In the genomic region with DNA sequence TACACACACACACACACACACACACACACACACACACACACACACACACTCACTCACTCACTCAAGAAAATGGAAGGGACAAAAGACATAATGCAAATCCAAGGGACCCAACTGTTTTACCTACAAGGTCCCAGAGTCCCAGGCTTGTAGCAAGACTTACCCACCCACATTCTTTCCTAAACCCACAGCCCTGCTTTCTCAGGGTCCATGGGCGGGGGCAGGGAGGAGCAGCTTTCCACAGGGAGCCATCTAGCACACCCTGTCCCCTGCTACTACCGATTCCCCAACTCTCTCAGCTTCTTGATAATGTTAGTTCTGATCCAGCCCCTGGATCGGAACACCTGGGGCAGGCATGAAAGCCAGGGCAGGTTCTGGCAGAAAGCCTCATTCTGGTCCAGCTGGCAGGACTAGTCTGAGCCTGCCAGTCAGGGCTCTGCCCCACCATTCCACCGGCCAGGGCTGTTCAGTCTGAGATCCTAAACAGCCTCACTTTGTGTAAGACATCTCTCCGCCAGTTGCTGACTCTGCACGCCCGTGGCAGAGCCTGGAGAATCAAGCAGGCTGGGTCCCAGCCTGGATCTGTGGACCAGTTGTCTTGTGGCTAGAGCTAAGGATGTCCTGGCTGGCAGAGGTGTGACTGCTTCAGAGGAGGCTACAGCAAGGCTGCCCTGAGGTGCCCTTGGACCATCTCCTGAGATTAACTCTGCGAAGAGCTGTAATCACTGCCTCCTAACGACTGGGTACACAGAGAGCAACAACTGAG, we compare ENCODE assay signal across 19 mouse cellular contexts. TPM values are rescaled to one million over a fixed set of nuclear protein-coding genes. Genes with fewer than 3 reads are reported as not detected.
DNase-seq lines count a peak whose midpoint lies in the region; ATAC-seq lines count a peak whose summit lies in the region.
"Had no signal": no experiment of that assay in that cellular context is flagged by ENCODE, and none has a peak within 500 bp of the region (broad histone marks: within the 10 kb centered on the region; RNA-seq: fewer than 3 reads in every experiment).

No protein-coding gene starts in this region.

- peaks cover 26% of the 10 kb centered on the region for H3K4me1 ChIP-seq in embryonic facial prominence, embryonic 15.5 days
- H3K4me1 ChIP-seq in hindbrain, embryonic 12.5 days = peaks cover 9% of the 10 kb centered on the region
- H3K4me1 ChIP-seq: liver, embryonic 12.5 days had no signal

- H3K27ac ChIP-seq in embryonic facial prominence, embryonic 15.5 days (replicated peaks) = peak overlapping the region; percentile 88
- no peak overlapping the region for H3K27ac ChIP-seq in hindbrain, embryonic 12.5 days
- H3K27ac ChIP-seq: forebrain, embryonic 10.5 days; layer of hippocampus, adult 2 months; liver, embryonic 12.5 days; lung, embryonic 15.5 days; neural tube, embryonic 12.5 days had no signal

- H3K4me3 ChIP-seq in embryonic facial prominence, embryonic 15.5 days (replicated peaks) = no peak overlapping the region
- no peak overlapping the region for H3K4me3 ChIP-seq in hindbrain, embryonic 12.5 days
- H3K4me3 ChIP-seq: forebrain, embryonic 10.5 days; layer of hippocampus, adult 2 months; liver, embryonic 12.5 days; lung, embryonic 15.5 days; neural tube, embryonic 12.5 days had no signal

- H3K36me3 ChIP-seq in embryonic facial prominence, embryonic 15.5 days = no peaks in the 10 kb centered on the region
- H3K36me3 ChIP-seq in hindbrain, embryonic 12.5 days = no peaks in the 10 kb centered on the region
- H3K36me3 ChIP-seq: forebrain, embryonic 10.5 days; liver, embryonic 12.5 days; lung, embryonic 15.5 days; neural tube, embryonic 12.5 days had no signal

- 39% methylated on average over 9 of the region's 9 CpGs for WGBS in embryonic facial prominence, embryonic 15.5 days
- WGBS in hindbrain, embryonic 12.5 days = 63% methylated on average over 9 of the region's 9 CpGs

- peak overlapping the region; percentile 29 for H3K4me2 ChIP-seq in embryonic facial prominence, embryonic 15.5 days (replicated peaks)
- H3K4me2 ChIP-seq in hindbrain, embryonic 12.5 days (replicated peaks) = no peak overlapping the region
- H3K4me2 ChIP-seq: liver, embryonic 12.5 days; lung, embryonic 15.5 days; neural tube, embryonic 12.5 days had no signal

- peak; percentile 90 for DNase-seq in heart, adult 11 months
- no peak for DNase-seq in heart, postnatal 4 days
- peak; percentile 51 to 60 for DNase-seq in urinary bladder, adult 18-20 months (ENCODE audit: low spot score in 2 of 2)
- DNase-seq in urinary bladder, postnatal 25 days (ENCODE audit: low spot score) = no peak
- DNase-seq in right cerebral cortex, postnatal 36 days (ENCODE audit: low spot score in 2 of 2) = no peak
- DNase-seq: adrenal gland, postnatal 10 days; cerebellum, postnatal 10 days; right cerebral cortex, postnatal 25 days had no signal

- no peak overlapping the region for H3K9ac ChIP-seq in embryonic facial prominence, embryonic 15.5 days
- H3K9ac ChIP-seq in hindbrain, embryonic 12.5 days = no peak overlapping the region
- H3K9ac ChIP-seq: liver, embryonic 12.5 days; lung, embryonic 15.5 days; neural tube, embryonic 12.5 days had no signal

- H3K27me3 ChIP-seq in embryonic facial prominence, embryonic 15.5 days = no peaks in the 10 kb centered on the region; the same call in 1 of the 2 replicates
- H3K27me3 ChIP-seq in hindbrain, embryonic 12.5 days = peaks cover 36% of the 10 kb centered on the region

- ATAC-seq in embryonic facial prominence, embryonic 15.5 days (ENCODE audit: insufficient number of reproducible peaks, low FRiP score, low TSS enrichment, low read depth) = peak; percentile 40; the same call in 1 of the 2 replicates
- ATAC-seq in hindbrain, embryonic 12.5 days (ENCODE audit: low FRiP score) = no peak
- ATAC-seq: liver, embryonic 12.5 days had no signal

- H3K9me3 ChIP-seq in embryonic facial prominence, embryonic 15.5 days (replicated peaks) = no peaks in the 10 kb centered on the region
- no peaks in the 10 kb centered on the region for H3K9me3 ChIP-seq in hindbrain, embryonic 12.5 days (replicated peaks)
- H3K9me3 ChIP-seq: forebrain, embryonic 10.5 days; liver, embryonic 12.5 days; lung, embryonic 15.5 days; neural tube, embryonic 12.5 days had no signal

RNA-seq across cellular contexts. Expression of a gene that starts 5.1 kb away (rescaled TPM):
- total RNA-seq in heart, postnatal 4 days (2021) = 100 to 1,000 TPM; 397 to 401 TPM
- 803 and 821 TPM in 2 replicates for polyA plus RNA-seq in embryonic facial prominence, embryonic 15.5 days (2015; fragmentation: Nextera tagmentation; extraction: Ambion mirVana)
- polyA plus RNA-seq in hindbrain, embryonic 12.5 days (2016; fragmentation: Nextera tagmentation; extraction: Ambion mirVana) = 23.9 and 34.1 TPM in 2 replicates
- total RNA-seq: granulocyte monocyte progenitor cell, adult 5-6 weeks; hematopoietic stem cell, adult 5-6 weeks; megakaryocyte progenitor cell, adult 5-6 weeks; MEL had no signal

RNA-seq across cellular contexts. Expression of a gene that starts 41.6 kb away (rescaled TPM):
- 100 to 1,000 TPM; 285 to 292 TPM for total RNA-seq in heart, postnatal 4 days (2021)
- polyA plus RNA-seq in embryonic facial prominence, embryonic 15.5 days (2015; fragmentation: Nextera tagmentation; extraction: Ambion mirVana) = 149 and 156 TPM in 2 replicates
- polyA plus RNA-seq in hindbrain, embryonic 12.5 days (2016; fragmentation: Nextera tagmentation; extraction: Ambion mirVana) = 469 and 505 TPM in 2 replicates

Comparison
In these comparisons a context has a peak if more than half of its experiments do, and no peak if none do; other contexts are left out.
1. DNase-seq: peak in heart, adult 11 months (single experiment) and urinary bladder, adult 18-20 months (2 of 2); none in heart, postnatal 4 days (single experiment), urinary bladder, postnatal 25 days (single experiment) and right cerebral cortex, postnatal 36 days (0 of 2).
2. RNA of a gene that starts 5.1 kb away (polyA plus RNA-seq): 803 to 821 TPM in embryonic facial prominence, embryonic 15.5 days; 23.9 to 34.1 TPM in hindbrain, embryonic 12.5 days; every median in the first group is over 10 times any median in the second.